Mouse (Mus musculus) kidney, adult 2 months (tissue): ENCODE results near the gene Abcf1. TPM values are rescaled to one million over a fixed set of nuclear protein-coding genes. Genes with fewer than 3 reads are reported as not detected.

Experiments used
- DNase-seq: peaks from one replicate; pipeline ENCODE4 v3.0.0; 2021
- H3K27ac ChIP-seq: fragments of 200-500 bp; 2 replicates; pipeline ENCODE4 v1.5.1; 2012; ENCODE audit warnings: low read depth, low read length, control low read depth, inconsistent platforms; ENCODE audit not compliant: insufficient read depth
- H3K27me3 ChIP-seq: fragments of 200-500 bp; replicated peaks from 2 replicates; pipeline ENCODE4 v1.6.1; 2012; ENCODE audit warnings: mild to moderate bottlenecking, moderate library complexity, low read length, inconsistent platforms; ENCODE audit not compliant: control insufficient read depth, insufficient read depth
- H3K36me3 ChIP-seq: fragments of 200-500 bp; 2 replicates; pipeline ENCODE4 v1.6.1; 2012; ENCODE audit warnings: mild to moderate bottlenecking, moderate library complexity, low read length, inconsistent platforms; ENCODE audit not compliant: control insufficient read depth, insufficient read depth
- H3K4me1 ChIP-seq: fragments of 200-500 bp; 2 replicates; pipeline ENCODE4 v1.6.1; 2011; ENCODE audit warnings: low read length; ENCODE audit not compliant: control insufficient read depth, insufficient read depth
- H3K4me3 ChIP-seq: fragments of 200-500 bp; 2 replicates; pipeline ENCODE4 v1.5.1; 2011; ENCODE audit warnings: mild to moderate bottlenecking, low read depth, low read length, control low read depth; ENCODE audit not compliant: insufficient read depth
- CTCF ChIP-seq: fragments of 200-500 bp; conservative IDR thresholded peaks from 2 replicates; pipeline ENCODE4 v1.5.1; 2011; ENCODE audit warnings: low read depth, mild to moderate bottlenecking, control low read depth, low read length, moderate library complexity, mixed read lengths; ENCODE audit not compliant: insufficient read depth, insufficient read length
- POLR2A ChIP-seq: fragments of 200-500 bp; IDR thresholded peaks from one replicate; pipeline ENCODE4 v1.6.1; 2011; ENCODE audit warnings: low read depth, low read length, control low read depth
- WGBS: fragments of 180-500 bp; shearing (Covaris S2); methylation state at CpG from one replicate; pipeline ENCODE4 v1.1.7; 2018; 5-methylcytosine and 5-hydroxymethylcytosine counted together
- polyA plus RNA-seq: library from polyadenylated mRNA; depleted of rRNA; stranded (reverse); fragments of >200 nt; gene quantifications from 2 replicates; pipeline ENCODE4 v1.2.3, GENCODE M21; 2012

The Abcf1 gene
- polyA plus RNA-seq, 1 experiment = 63.6 TPM

- Histone ChIP-seq H3K27ac (no peak overlapping the region), H3K27me3 (no peaks in the 10 kb centered on the region), H3K36me3 (peaks cover 14% of the 10 kb centered on the region), H3K4me1 (peaks cover 5% of the 10 kb centered on the region; the same call in 1 of the 2 replicates), H3K4me3 (no peak overlapping the region)
- WGBS = 54% methylated on average over 1 of the region's 1 CpGs
- DNase-seq = no peak
- TF ChIP-seq CTCF (no peak), POLR2A (no peak)
Measured at GRCm38 (mm10) chr17:35927471-35927870, 42.1 kb downstream of the Abcf1 start.

DNA sequence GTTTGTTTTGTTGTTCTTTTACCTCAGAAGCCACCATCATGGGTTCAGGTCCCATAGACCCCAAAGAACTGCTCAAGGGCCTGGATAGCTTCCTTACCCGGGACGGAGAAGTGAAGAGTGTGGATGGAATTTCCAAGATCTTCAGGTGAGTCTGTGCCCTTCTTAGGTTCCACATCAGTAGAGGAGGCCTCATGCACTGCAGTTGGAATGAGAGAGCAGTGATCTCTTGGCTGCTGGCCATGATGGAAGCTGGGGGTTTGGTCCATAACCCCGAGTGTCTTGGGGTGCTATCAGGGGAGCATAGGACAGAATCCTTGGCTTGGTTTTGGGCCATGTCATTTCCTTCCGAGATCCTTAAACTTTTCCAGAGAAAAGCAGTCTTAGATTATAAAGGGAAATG, 46.3 kb downstream of the Abcf1 start:
- Histone ChIP-seq H3K27ac (no peak overlapping the region; the same call in 1 of the 2 replicates), H3K27me3 (no peaks in the 10 kb centered on the region), H3K36me3 (peaks cover 7% of the 10 kb centered on the region), H3K4me3 (no peak overlapping the region), H3K4me1 (peaks cover 28% of the 10 kb centered on the region; the same call in 1 of the 2 replicates)
- TF ChIP-seq CTCF (no peak), POLR2A (no peak)
- WGBS = 58% methylated on average over 4 of the region's 4 CpGs
- peak; percentile 27 for DNase-seq

DNA sequence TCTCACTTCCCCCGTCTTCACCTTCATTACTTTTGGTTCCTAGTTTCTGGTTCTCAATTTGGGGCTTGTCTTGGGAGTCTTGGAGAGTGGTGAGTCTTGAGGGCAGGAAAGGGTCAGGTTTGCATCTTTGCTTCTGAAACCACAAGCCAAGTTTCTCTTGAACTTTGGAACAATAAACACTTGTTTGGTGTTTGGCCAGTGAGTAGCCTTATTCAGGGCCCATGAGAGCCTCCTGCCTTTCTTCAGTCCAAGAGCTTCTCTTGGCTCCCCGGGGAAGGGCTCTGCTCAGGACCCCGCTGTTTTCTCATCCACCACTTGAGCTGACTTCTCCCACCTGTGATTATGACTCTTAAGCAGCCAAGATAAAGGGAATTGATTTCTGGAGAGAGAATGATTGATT, 47.0 kb downstream of the Abcf1 start:
- no peaks in the 10 kb centered on the region for H3K27me3 ChIP-seq
- peaks cover 11% of the 10 kb centered on the region for H3K36me3 ChIP-seq
- peaks cover 28% of the 10 kb centered on the region; the same call in 1 of the 2 replicates for H3K4me1 ChIP-seq
- H3K27ac ChIP-seq = peak overlapping the region; percentile 57
- WGBS = 53% methylated on average over 3 of the region's 3 CpGs
- peak; percentile 75 for DNase-seq
- H3K4me3 ChIP-seq = no peak overlapping the region
- no peak for TF ChIP-seq CTCF
- no peak for TF ChIP-seq POLR2A

DNA sequence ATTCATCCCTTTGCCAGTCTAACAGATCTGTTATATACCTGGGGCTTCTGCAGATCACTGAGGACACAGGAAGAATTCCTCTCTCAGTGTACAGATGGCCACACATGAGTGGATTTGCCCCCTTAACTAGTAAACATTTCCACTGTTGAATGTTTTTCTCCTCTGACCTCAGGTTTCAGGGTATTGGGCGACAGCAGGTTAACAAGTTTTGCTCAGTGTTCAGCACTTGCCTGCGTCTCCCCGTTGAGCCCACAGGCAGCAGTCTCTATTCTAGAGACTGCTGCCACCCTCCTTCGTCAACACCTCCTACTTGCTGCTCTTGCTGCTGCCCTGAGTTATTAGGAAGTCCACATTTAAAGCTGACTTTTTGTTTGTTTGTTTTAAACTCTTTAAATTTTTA, 47.9 kb downstream of the Abcf1 start:
- peak; percentile 22 for DNase-seq
- Histone ChIP-seq H3K36me3 (peaks cover 16% of the 10 kb centered on the region), H3K4me1 (peaks cover 28% of the 10 kb centered on the region; the same call in 1 of the 2 replicates), H3K4me3 (no peak overlapping the region), H3K27ac (peak overlapping the region; percentile 45), H3K27me3 (no peaks in the 10 kb centered on the region)
- TF ChIP-seq POLR2A = no peak
- TF ChIP-seq CTCF = no peak
- WGBS = 28% methylated on average over 4 of the region's 4 CpGs

GRCm38 (mm10) chr17:35920862-35921562, 48.5 kb downstream of the Abcf1 start:
- peak overlapping the region; percentile 4; the same call in 1 of the 2 replicates for H3K27ac ChIP-seq
- WGBS = 58% methylated on average over 5 of the region's 5 CpGs
- peaks cover 28% of the 10 kb centered on the region; the same call in 1 of the 2 replicates for H3K4me1 ChIP-seq
- H3K36me3 ChIP-seq = peaks cover 11% of the 10 kb centered on the region
- no peaks in the 10 kb centered on the region for H3K27me3 ChIP-seq
- DNase-seq = peak; percentile 67
- H3K4me3 ChIP-seq = no peak overlapping the region
- TF ChIP-seq CTCF (peak; percentile 42), POLR2A (no peak)

GRCm38 (mm10) chr17:35920384-35920783, 49.2 kb downstream of the Abcf1 start:
- Histone ChIP-seq H3K27ac (peak overlapping the region; percentile 24; the same call in 1 of the 2 replicates), H3K36me3 (peaks cover 11% of the 10 kb centered on the region), H3K4me1 (peaks cover 28% of the 10 kb centered on the region; the same call in 1 of the 2 replicates), H3K4me3 (no peak overlapping the region), H3K27me3 (no peaks in the 10 kb centered on the region)
- no peak for DNase-seq
- no peak for TF ChIP-seq POLR2A
- 52% methylated on average over 1 of the region's 1 CpGs for WGBS

- Histone ChIP-seq H3K4me1 (peaks cover 28% of the 10 kb centered on the region; the same call in 1 of the 2 replicates), H3K36me3 (peaks cover 11% of the 10 kb centered on the region), H3K4me3 (no peak overlapping the region), H3K27me3 (no peaks in the 10 kb centered on the region), H3K27ac (0 out of 2 replicates have a peak overlapping the region, but pooled peaks have one; percentile 73)
- TF ChIP-seq POLR2A = no peak
- DNase-seq = no peak
- 23% methylated on average over 6 of the region's 6 CpGs for WGBS
Measured at GRCm38 (mm10) chr17:35919864-35920301, 49.7 kb downstream of the Abcf1 start.
